Mouse (Mus musculus) neural tube, embryonic 11.5 days (tissue): Measurements from ENCODE around the gene Npr1. TPM values are rescaled to one million over a fixed set of nuclear protein-coding genes. Genes with fewer than 3 reads are reported as not detected.

Source experiments
- ATAC-seq: fragments of 200-750 bp; cut with Nextera tagmentation; 2 replicates; pipeline ENCODE4 v1.8.0; 2017; ENCODE audit warnings: moderate number of reproducible peaks, mild to moderate bottlenecking, moderate TSS enrichment, moderate library complexity; ENCODE audit not compliant: insufficient read depth, low FRiP score, low TSS enrichment
- DNase-seq: peaks from one replicate; pipeline ENCODE4 v3.0.0-alpha.2; 2015; ENCODE audit warnings: low spot score
- H3K27ac ChIP-seq: fragments of 300-500 bp; sonication (generic); 2 replicates; pipeline ENCODE4 v1.5.1; 2014; ENCODE audit warnings: low read depth, mild to moderate bottlenecking, low read length
- H3K27me3 ChIP-seq: fragments of 300-500 bp; sonication (generic); 2 replicates; pipeline ENCODE4 v1.6.1; 2014; ENCODE audit warnings: mild to moderate bottlenecking, low read length, mixed read lengths; ENCODE audit not compliant: control insufficient read depth, insufficient read depth
- H3K36me3 ChIP-seq: fragments of 300-500 bp; sonication (generic); 2 replicates; pipeline ENCODE4 v1.6.1; 2014; ENCODE audit warnings: mild to moderate bottlenecking, low read length, moderate library complexity, mixed read lengths; ENCODE audit not compliant: control insufficient read depth, insufficient read depth
- H3K4me1 ChIP-seq: fragments of 300-500 bp; sonication (generic); 2 replicates; pipeline ENCODE4 v1.6.1; 2014; ENCODE audit warnings: low read length, mixed read lengths; ENCODE audit not compliant: control insufficient read depth, insufficient read depth
- H3K4me2 ChIP-seq: fragments of 300-500 bp; sonication (generic); 2 replicates; pipeline ENCODE4 v1.6.1; 2014; ENCODE audit warnings: low read depth, mild to moderate bottlenecking, moderate library complexity
- H3K4me3 ChIP-seq: fragments of 300-500 bp; sonication (generic); 2 replicates; pipeline ENCODE4 v1.5.1; 2014; ENCODE audit warnings: low read depth, low read length
- H3K9ac ChIP-seq: fragments of 300-500 bp; sonication (generic); 2 replicates; pipeline ENCODE4 v1.6.1; 2014; ENCODE audit warnings: mild to moderate bottlenecking, low read length
- H3K9me3 ChIP-seq: fragments of 300-500 bp; sonication (generic); 2 replicates; pipeline ENCODE4 v1.6.1; 2016; ENCODE audit warnings: low read length; ENCODE audit not compliant: control insufficient read depth
- WGBS: fragments of 180-500 bp; shearing (Covaris S2); extraction: QIAGEN DNeasy Blood & Tissue Kit; methylation state at CpG from one replicate; pipeline ENCODE4 v1.1.7; 2014; 5-methylcytosine and 5-hydroxymethylcytosine counted together
- polyA plus RNA-seq: library from polyadenylated mRNA; unstranded; fragments of >200 nt; fragmentation: Nextera tagmentation; extraction: Ambion mirVana; gene quantifications from 2 replicates; pipeline ENCODE4 v1.2.1, GENCODE M21; 2014

Gene Npr1
- polyA plus RNA-seq, 1 experiment from 2014 or later: 3.1 TPM

DNA sequence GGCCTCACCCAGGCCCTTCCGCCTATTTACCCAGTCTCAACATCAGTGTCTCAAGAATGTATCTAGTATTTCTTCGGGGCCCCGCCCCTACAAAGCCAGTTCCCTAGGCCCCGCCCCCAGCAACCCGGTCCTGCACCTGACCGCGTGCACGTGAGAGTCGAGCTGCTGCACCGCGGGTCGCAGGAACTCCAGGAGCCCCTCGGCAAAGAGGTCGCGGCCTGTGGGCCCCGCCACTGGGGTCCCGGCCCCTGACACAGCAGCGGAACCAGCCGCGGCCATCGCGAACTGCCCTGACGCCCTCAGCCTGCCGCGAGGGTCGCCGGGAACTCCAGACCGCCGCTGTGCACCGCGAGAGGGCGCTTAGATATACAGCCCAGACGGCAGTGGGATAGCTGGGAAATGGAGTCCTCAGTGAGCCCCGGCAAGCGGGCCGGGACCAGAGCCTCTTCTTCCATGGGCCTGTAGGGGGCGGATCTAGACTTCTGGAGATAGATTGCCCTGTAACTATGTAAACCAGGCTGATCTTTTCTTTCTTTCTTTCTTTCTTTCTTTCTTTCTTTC, 25.1 kb upstream of the Npr1 start, which contains the start of gene Snapin:
Gene Snapin, minus strand, starts transcription at position 338 of the 561 bp plus-strand sequence.
- peak; percentile 95 for ATAC-seq
- Histone ChIP-seq H3K27ac (no peak within 1 kb of the TSS), H3K4me2 (peak within 1 kb of the TSS; percentile 50), H3K36me3 (peaks cover 13% of the 10 kb centered on the region), H3K9ac (peak within 1 kb of the TSS; percentile 66), H3K27me3 (no peaks in the 10 kb centered on the region), H3K9me3 (no peaks in the 10 kb centered on the region), H3K4me3 (peak within 1 kb of the TSS; percentile 55), H3K4me1 (0 out of 2 replicates have a peak, but pooled peaks cover 3% of the 10 kb centered on the region)
- under 1% methylated on average over 37 of the region's 37 CpGs for WGBS
- DNase-seq: peak; percentile 96

- Histone ChIP-seq H3K9ac (no peak overlapping the region), H3K4me2 (no peak overlapping the region), H3K27me3 (no peaks in the 10 kb centered on the region), H3K4me1 (0 out of 2 replicates have a peak, but pooled peaks cover 3% of the 10 kb centered on the region), H3K36me3 (peaks cover 22% of the 10 kb centered on the region), H3K9me3 (no peaks in the 10 kb centered on the region), H3K4me3 (no peak overlapping the region), H3K27ac (no peak overlapping the region)
- WGBS: 89% methylated on average over 6 of the region's 6 CpGs
- DNase-seq (no peak), ATAC-seq (no peak)
These were observed 22.9 kb upstream of the Npr1 start for GRCm38 (mm10) chr3:90488576-90488975.

GRCm38 (mm10) chr3:90486998-90487397, 21.3 kb upstream of the Npr1 start:
- 84% methylated on average over 5 of the region's 5 CpGs for WGBS
- Histone ChIP-seq H3K4me3 (no peak overlapping the region), H3K36me3 (peaks cover 32% of the 10 kb centered on the region), H3K27me3 (no peaks in the 10 kb centered on the region), H3K4me2 (no peak overlapping the region), H3K9ac (no peak overlapping the region), H3K9me3 (no peaks in the 10 kb centered on the region), H3K27ac (no peak overlapping the region), H3K4me1 (0 out of 2 replicates have a peak, but pooled peaks cover 3% of the 10 kb centered on the region)
- DNase-seq (no peak), ATAC-seq (no peak)

DNA sequence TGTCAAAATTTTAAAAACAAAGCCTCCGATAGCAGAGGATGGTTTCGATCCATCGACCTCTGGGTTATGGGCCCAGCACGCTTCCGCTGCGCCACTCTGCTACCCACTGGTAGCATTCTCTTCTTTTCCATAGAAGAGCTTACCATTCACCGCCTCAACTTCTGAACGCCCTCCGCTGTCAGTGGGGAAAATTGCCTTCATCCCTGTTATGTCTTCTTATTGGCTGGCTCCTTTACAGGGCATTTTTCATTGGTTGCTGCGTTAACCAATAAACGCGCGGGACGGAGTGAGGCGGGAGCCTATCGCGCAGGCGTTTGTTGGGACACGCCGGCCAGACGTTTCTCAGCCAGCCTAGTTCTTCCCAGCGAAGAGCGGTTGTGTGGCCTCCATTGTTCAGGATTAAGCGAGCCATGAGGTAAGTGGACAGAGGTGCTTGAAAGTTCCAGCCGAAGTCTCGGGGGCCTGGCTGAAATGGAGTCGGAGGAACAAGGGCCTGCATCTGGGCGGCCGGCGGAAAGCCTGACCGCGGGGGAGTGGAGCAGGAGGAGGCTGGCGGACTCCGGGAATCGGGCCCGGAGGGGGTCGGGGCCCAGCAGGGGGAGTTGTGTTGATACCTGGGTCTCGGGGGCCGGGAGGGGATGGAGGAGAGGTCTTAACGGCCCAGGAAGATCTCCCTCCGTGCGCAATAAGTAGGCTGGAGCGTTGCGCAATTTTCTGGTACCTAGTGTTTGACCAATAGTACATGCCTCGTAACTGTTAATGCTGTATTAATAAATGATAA, 10.4 kb upstream of the Npr1 start, which contains the start of gene Ilf2:
Gene Ilf2, plus strand, starts transcription at position 296 of the 781 bp plus-strand sequence.
- Histone ChIP-seq H3K27ac (peak within 1 kb of the TSS; percentile 93), H3K9ac (peak within 1 kb of the TSS; percentile 95), H3K27me3 (no peaks in the 10 kb centered on the region), H3K36me3 (peaks cover 18% of the 10 kb centered on the region), H3K4me3 (peak within 1 kb of the TSS; percentile 84), H3K9me3 (no peaks in the 10 kb centered on the region), H3K4me1 (peaks cover 4% of the 10 kb centered on the region), H3K4me2 (peak within 1 kb of the TSS; percentile 42)
- WGBS: under 1% methylated on average over 45 of the region's 45 CpGs
- DNase-seq (peak; percentile 97), ATAC-seq (peak; percentile 99)

- 43% methylated on average over 15 of the region's 16 CpGs for WGBS
- Histone ChIP-seq H3K27ac (no peak overlapping the region), H3K4me3 (peak overlapping the region; percentile 19), H3K36me3 (peaks cover 15% of the 10 kb centered on the region), H3K9ac (no peak overlapping the region), H3K4me1 (peaks cover 4% of the 10 kb centered on the region), H3K9me3 (no peaks in the 10 kb centered on the region), H3K4me2 (peak overlapping the region; percentile 33), H3K27me3 (no peaks in the 10 kb centered on the region)
- DNase-seq (no peak), ATAC-seq (peak; percentile 37)
These were observed 9.6 kb upstream of the Npr1 start for GRCm38 (mm10) chr3:90475151-90475830.

GRCm38 (mm10) chr3:90472213-90472612, 6.5 kb upstream of the Npr1 start:
- no peak overlapping the region for H3K9ac ChIP-seq
- DNase-seq (no peak), ATAC-seq (no peak)
- WGBS: 38% methylated on average over 3 of the region's 3 CpGs
- H3K4me3 ChIP-seq: no peak overlapping the region
- no peak overlapping the region for H3K27ac ChIP-seq
- peaks cover 3% of the 10 kb centered on the region for H3K4me1 ChIP-seq
- H3K27me3 ChIP-seq: no peaks in the 10 kb centered on the region
- H3K4me2 ChIP-seq: no peak overlapping the region
- no peaks in the 10 kb centered on the region for H3K36me3 ChIP-seq
- no peaks in the 10 kb centered on the region for H3K9me3 ChIP-seq

DNA sequence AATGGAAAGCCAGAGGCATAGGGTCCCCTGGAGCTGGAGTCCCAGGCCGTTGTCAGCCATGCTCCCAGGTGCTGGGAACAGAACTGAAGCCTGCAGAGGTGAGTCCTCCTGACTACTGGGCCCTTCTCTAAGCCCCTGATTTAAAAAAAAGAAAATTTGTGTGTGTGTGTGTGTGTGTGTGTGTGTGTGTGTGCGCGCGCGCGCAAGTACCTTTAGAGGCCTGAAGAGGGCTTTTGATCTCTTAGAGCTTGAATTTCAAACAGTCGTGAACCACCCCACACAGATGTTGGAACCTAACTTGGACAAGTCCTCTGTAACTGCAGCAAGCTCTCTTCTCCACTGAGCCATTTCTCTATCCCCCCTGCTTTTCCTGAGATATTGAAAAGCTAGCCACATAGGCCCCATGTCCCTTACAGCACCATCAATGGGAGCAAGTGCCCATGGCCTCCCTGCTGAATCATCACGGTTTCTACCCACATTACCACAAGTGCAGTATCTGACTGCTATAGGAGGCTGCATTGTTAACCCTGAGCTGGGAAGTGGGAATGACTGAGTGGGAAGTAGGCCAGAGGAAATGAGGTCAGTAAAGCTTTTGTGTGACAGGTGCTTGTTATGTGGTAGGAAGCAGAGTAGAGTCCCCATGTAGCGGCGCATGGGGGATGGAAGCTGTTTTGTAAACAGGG, 2.1 kb upstream of the Npr1 start:
- H3K9me3 ChIP-seq: no peaks in the 10 kb centered on the region
- no peaks in the 10 kb centered on the region for H3K36me3 ChIP-seq
- H3K27ac ChIP-seq: no peak overlapping the region
- no peak overlapping the region for H3K9ac ChIP-seq
- no peak for DNase-seq
- no peak overlapping the region for H3K4me3 ChIP-seq
- H3K27me3 ChIP-seq: peaks cover 34% of the 10 kb centered on the region
- ATAC-seq: no peak
- H3K4me2 ChIP-seq: no peak overlapping the region
- WGBS: 94% methylated on average over 10 of the region's 10 CpGs
- H3K4me1 ChIP-seq: 0 out of 2 replicates have a peak, but pooled peaks cover 3% of the 10 kb centered on the region

- peak; percentile 53 for DNase-seq
- H3K9ac ChIP-seq: no peak overlapping the region
- WGBS: under 1% methylated on average over 15 of the region's 15 CpGs
These were observed 673 bp upstream of the Npr1 start for GRCm38 (mm10) chr3:90466311-90466766.

More at GRCm38 (mm10) chr3:90466311-90466766, 673 bp upstream of the Npr1 start:
- Histone ChIP-seq H3K4me2 (peak overlapping the region; percentile 53), H3K36me3 (no peaks in the 10 kb centered on the region), H3K9me3 (no peaks in the 10 kb centered on the region), H3K27ac (no peak overlapping the region), H3K4me1 (0 out of 2 replicates have a peak, but pooled peaks cover 3% of the 10 kb centered on the region), H3K4me3 (peak overlapping the region; percentile 47), H3K27me3 (peaks cover 35% of the 10 kb centered on the region)
- ATAC-seq: peak; percentile 59
